Mouse (Mus musculus): ENCODE measurements around the gene Zfp979. TPM values are rescaled to one million over a fixed set of nuclear protein-coding genes. Genes with fewer than 3 reads are reported as not detected.
"Not testable (repeated sequence)": the region's sequence is repeated elsewhere in the genome, so short reads cannot be mapped to it uniquely, and the experiment has no call there.

The Zfp979 gene
- total RNA-seq (2021): under 1 TPM; 0.57 to 0.64 TPM
- long read RNA-seq, experiment 1, partial matches to known transcripts: 2 of 3 reads
- long read RNA-seq, experiment 1, other reads (novel, unspliced or antisense): 0 of 3 reads
- long read RNA-seq, experiment 2, partial matches to known transcripts: 1 of 1 reads
- long read RNA-seq, experiment 2, other reads (novel, unspliced or antisense): 0 of 1 reads

GRCm38 (mm10) chr4:147642413-147642812 lies at the start of gene Zfp979:
Gene Zfp979 (minus strand): TSS chr4:147642513.
- not testable (repeated sequence) for DNase-seq (ENCODE audit: low spot score)

GRCm38 (mm10) chr4:147655245-147655644 lies 12.9 kb upstream of the Zfp979 start:
- not testable (repeated sequence) for DNase-seq (ENCODE audit: low spot score)

GRCm38 (mm10) chr4:147647407-147647806 lies 5.1 kb upstream of the Zfp979 start:
- not testable (repeated sequence) for DNase-seq (ENCODE audit: low spot score)

GRCm38 (mm10) chr4:147641932-147642331 lies 381 bp downstream of the Zfp979 start:
- not testable (repeated sequence) for DNase-seq (ENCODE audit: low spot score)

- DNase-seq (ENCODE audit: low spot score): not testable (repeated sequence)
These were observed 8.5 kb downstream of the Zfp979 start for GRCm38 (mm10) chr4:147633818-147634262.

GRCm38 (mm10) chr4:147606511-147606910 lies 35.8 kb downstream of the Zfp979 start:
- not testable (repeated sequence) for DNase-seq (ENCODE audit: low spot score)

GRCm38 (mm10) chr4:147605521-147605920 lies 36.8 kb downstream of the Zfp979 start:
- DNase-seq (ENCODE audit: low spot score): no peak

GRCm38 (mm10) chr4:147603806-147604205 lies 38.5 kb downstream of the Zfp979 start:
- no peak for DNase-seq (ENCODE audit: low spot score)

GRCm38 (mm10) chr4:147601881-147602280 lies 40.4 kb downstream of the Zfp979 start:
- no peak for DNase-seq (ENCODE audit: low spot score)

- DNase-seq (ENCODE audit: low spot score): no peak
These were observed 43.5 kb downstream of the Zfp979 start for GRCm38 (mm10) chr4:147598831-147599230.

GRCm38 (mm10) chr4:147597685-147598084 lies 44.6 kb downstream of the Zfp979 start:
- no peak for DNase-seq (ENCODE audit: low spot score)

GRCm38 (mm10) chr4:147594630-147595029 lies 47.7 kb downstream of the Zfp979 start:
- DNase-seq (ENCODE audit: low spot score): not testable (repeated sequence)

- DNase-seq (ENCODE audit: low spot score): no peak
These were observed 55.5 kb downstream of the Zfp979 start for GRCm38 (mm10) chr4:147586511-147587473.

GRCm38 (mm10) chr4:147579371-147579770 lies 62.9 kb downstream of the Zfp979 start:
- DNase-seq (ENCODE audit: low spot score): not testable (repeated sequence)

GRCm38 (mm10) chr4:147571156-147571555 lies 71.2 kb downstream of the Zfp979 start:
- DNase-seq (ENCODE audit: low spot score): not testable (repeated sequence)

GRCm38 (mm10) chr4:147565426-147566220 lies 76.7 kb downstream of the Zfp979 start:
- no peak for DNase-seq (ENCODE audit: low spot score)

Other genes starting within 250 kb of the Zfp979 start
- 1 to 10 TPM; 1.8 to 2.8 TPM for gene Zfp982, start 150.1 kb downstream of the Zfp979 start, total RNA-seq (2021)
- not detected for gene Gm16503, start 102.3 kb downstream of the Zfp979 start, total RNA-seq (2021)
- under 1 TPM in 1 of 2 experiments, not detected in 1; 0.07 TPM for gene Zfp985, start 89.2 kb downstream of the Zfp979 start, total RNA-seq (2021)
- under 1 TPM in 1 of 2 experiments, not detected in 1; 0.07 TPM for gene Zfp534, start 60.0 kb upstream of the Zfp979 start, total RNA-seq (2021)
- gene Zfp984, start 167.3 kb upstream of the Zfp979 start, total RNA-seq (2021): 1 to 10 TPM; 1.2 to 1.3 TPM
- gene Zfp933, start 205.9 kb upstream of the Zfp979 start, total RNA-seq (2021): 1 to 10 TPM; 7.8 to 9.0 TPM
- 1 to 10 TPM; 4.5 to 6.1 TPM for gene Miip, start 226.3 kb upstream of the Zfp979 start, total RNA-seq (2021)
- 1 to 10 TPM; 5.5 to 7.0 TPM for gene Fv1, start 226.5 kb upstream of the Zfp979 start, total RNA-seq (2021)

Measured in gastrocnemius, adult 18-20 months (tissue).